Comparison of ENCODE assay signal across 13 mouse cellular contexts in the genomic region with DNA sequence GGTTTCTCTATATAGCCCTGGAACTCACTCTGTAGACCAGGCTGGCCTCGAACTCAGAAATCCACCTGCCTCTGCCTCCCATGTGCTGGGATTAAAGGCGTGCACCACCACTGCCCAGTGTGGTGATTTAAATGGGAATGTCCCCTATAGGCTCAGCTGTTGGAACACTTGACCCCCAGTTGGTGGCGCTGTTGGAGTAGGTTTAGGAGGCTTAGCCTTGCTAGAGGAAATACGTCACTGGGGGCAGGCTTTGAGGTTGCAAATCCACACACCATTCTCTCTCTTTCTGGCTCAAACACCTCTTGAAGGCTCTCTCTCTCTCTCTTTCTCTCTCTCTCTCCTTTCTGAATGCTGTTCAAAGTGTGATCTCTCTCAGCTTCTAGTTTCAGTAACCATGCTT. TPM values are rescaled to one million over a fixed set of nuclear protein-coding genes. Genes with fewer than 3 reads are reported as not detected.
A peak's percentile ranks its signal among the peaks of the same experiment; 100 is the strongest.
DNase-seq lines count a peak whose midpoint lies in the region; ATAC-seq and TF ChIP-seq lines count a peak whose summit lies in the region.
"Had no signal": no experiment of that assay in that cellular context is flagged by ENCODE, and none has a peak within 500 bp of the region (broad histone marks: within the 10 kb centered on the region; RNA-seq: fewer than 3 reads in every experiment).

No protein-coding gene starts in this region.

- no peak for ATAC-seq in intestine, postnatal 0 days
- ATAC-seq in intestine, embryonic 16.5 days, result no peak
- ATAC-seq in midbrain, embryonic 11.5 days (ENCODE audit: low FRiP score), result no peak
- ATAC-seq in midbrain, embryonic 13.5 days, result no peak
- ATAC-seq: inflammation-experienced regulatory T-cells, adult 6 months had no signal

- WGBS in intestine, postnatal 0 days, result 91% methylated on average over 4 of the region's 4 CpGs
- 81% methylated on average over 4 of the region's 4 CpGs for WGBS in intestine, embryonic 16.5 days
- WGBS in midbrain, embryonic 11.5 days, result 81% methylated on average over 4 of the region's 4 CpGs
- 88% methylated on average over 4 of the region's 4 CpGs for WGBS in midbrain, embryonic 13.5 days

- H3K9ac ChIP-seq in intestine, postnatal 0 days (ENCODE audit: low read depth, low read length), result no peak overlapping the region
- H3K9ac ChIP-seq in intestine, embryonic 16.5 days (ENCODE audit: low read depth, low read length), result no peak overlapping the region
- H3K9ac ChIP-seq in midbrain, embryonic 11.5 days (ENCODE audit: low read length), result no peak overlapping the region
- H3K9ac ChIP-seq in midbrain, embryonic 13.5 days (replicated peaks), result no peak overlapping the region
- H3K9ac ChIP-seq: embryonic facial prominence, embryonic 15.5 days; heart, embryonic 13.5 days; liver, embryonic 15.5 days had no signal

- peak; percentile 37 for DNase-seq in midbrain, embryonic 11.5 days (ENCODE audit: low spot score, missing footprints)
- DNase-seq in ES-CJ7 (ENCODE audit: low read depth, low spot score) (peak; percentile 38), ZHBTc4 (ENCODE audit: low read depth, low spot score) (peak; percentile 53)
- DNase-seq in ovary, adult 18-20 months (ENCODE audit: low spot score), result no peak
- DNase-seq: lung, postnatal 36 days had no signal

- no peaks in the 10 kb centered on the region for H3K4me1 ChIP-seq in intestine, postnatal 0 days (replicated peaks; ENCODE audit: control insufficient read depth, insufficient read depth, low read length)
- peaks cover 6% of the 10 kb centered on the region for H3K4me1 ChIP-seq in intestine, embryonic 16.5 days (ENCODE audit: control insufficient read depth, insufficient read depth, low read length)
- H3K4me1 ChIP-seq in midbrain, embryonic 11.5 days (ENCODE audit: control insufficient read depth, insufficient read depth, low read length), result no peaks in the 10 kb centered on the region; the same call in 1 of the 2 replicates
- peaks cover 7% of the 10 kb centered on the region; the same call in 1 of the 2 replicates for H3K4me1 ChIP-seq in midbrain, embryonic 13.5 days (replicated peaks)
- H3K4me1 ChIP-seq: liver, embryonic 15.5 days had no signal

- no peaks in the 10 kb centered on the region for H3K36me3 ChIP-seq in intestine, postnatal 0 days (ENCODE audit: control insufficient read depth, insufficient read depth)
- no peaks in the 10 kb centered on the region for H3K36me3 ChIP-seq in intestine, embryonic 16.5 days (ENCODE audit: control insufficient read depth, insufficient read depth, low read length)
- no peaks in the 10 kb centered on the region for H3K36me3 ChIP-seq in midbrain, embryonic 11.5 days (ENCODE audit: control insufficient read depth, insufficient read depth, low read length)
- H3K36me3 ChIP-seq in midbrain, embryonic 13.5 days, result no peaks in the 10 kb centered on the region
- H3K36me3 ChIP-seq: embryonic facial prominence, embryonic 15.5 days; heart, embryonic 13.5 days; liver, embryonic 15.5 days had no signal

- TF ChIP-seq CTCF in intestine, postnatal 0 days (IDR thresholded peaks at IDR 0.05; ENCODE audit: low read depth), result peak; percentile 41

- no peak overlapping the region for H3K4me3 ChIP-seq in intestine, postnatal 0 days (ENCODE audit: low read depth, low read length)
- H3K4me3 ChIP-seq in intestine, embryonic 16.5 days (ENCODE audit: low read length), result no peak overlapping the region
- no peak overlapping the region for H3K4me3 ChIP-seq in midbrain, embryonic 11.5 days (ENCODE audit: low read depth, low read length)
- H3K4me3 ChIP-seq in midbrain, embryonic 13.5 days (replicated peaks), result no peak overlapping the region
- H3K4me3 ChIP-seq: embryonic facial prominence, embryonic 15.5 days; heart, embryonic 13.5 days; liver, embryonic 15.5 days had no signal

- H3K4me2 ChIP-seq in intestine, postnatal 0 days (replicated peaks; ENCODE audit: low read depth), result no peak overlapping the region
- no peak overlapping the region for H3K4me2 ChIP-seq in intestine, embryonic 16.5 days (ENCODE audit: low read depth, low read length)
- H3K4me2 ChIP-seq in midbrain, embryonic 11.5 days, result no peak overlapping the region
- H3K4me2 ChIP-seq in midbrain, embryonic 13.5 days (replicated peaks), result no peak overlapping the region
- H3K4me2 ChIP-seq: embryonic facial prominence, embryonic 15.5 days; heart, embryonic 13.5 days; liver, embryonic 15.5 days had no signal

- H3K9me3 ChIP-seq in intestine, postnatal 0 days (ENCODE audit: control insufficient read depth), result no peaks in the 10 kb centered on the region
- no peaks in the 10 kb centered on the region for H3K9me3 ChIP-seq in intestine, embryonic 16.5 days (ENCODE audit: control insufficient read depth, low read length)
- peaks cover 7% of the 10 kb centered on the region; the same call in 1 of the 2 replicates for H3K9me3 ChIP-seq in midbrain, embryonic 11.5 days (ENCODE audit: control insufficient read depth, low read length)
- peaks cover 11% of the 10 kb centered on the region; the same call in 1 of the 2 replicates for H3K9me3 ChIP-seq in midbrain, embryonic 13.5 days
- H3K9me3 ChIP-seq: embryonic facial prominence, embryonic 15.5 days; liver, embryonic 15.5 days had no signal

- no peaks in the 10 kb centered on the region for H3K27me3 ChIP-seq in intestine, postnatal 0 days (replicated peaks; ENCODE audit: control insufficient read depth, insufficient read depth, low read length)
- no peaks in the 10 kb centered on the region for H3K27me3 ChIP-seq in intestine, embryonic 16.5 days (replicated peaks; ENCODE audit: control insufficient read depth, insufficient read depth, low read length)
- H3K27me3 ChIP-seq in midbrain, embryonic 11.5 days (ENCODE audit: control insufficient read depth, insufficient read depth, low read length), result no peaks in the 10 kb centered on the region
- H3K27me3 ChIP-seq in midbrain, embryonic 13.5 days, result no peaks in the 10 kb centered on the region
- H3K27me3 ChIP-seq: CH12.LX; embryonic facial prominence, embryonic 15.5 days; heart, embryonic 13.5 days; liver, embryonic 15.5 days had no signal

- no peak overlapping the region for H3K27ac ChIP-seq in intestine, postnatal 0 days (ENCODE audit: low read depth, low read length)
- H3K27ac ChIP-seq in intestine, embryonic 16.5 days (ENCODE audit: low read length), result no peak overlapping the region
- H3K27ac ChIP-seq in midbrain, embryonic 11.5 days (ENCODE audit: low read depth, low read length), result no peak overlapping the region
- no peak overlapping the region for H3K27ac ChIP-seq in midbrain, embryonic 13.5 days
- H3K27ac ChIP-seq: embryonic facial prominence, embryonic 15.5 days; heart, embryonic 13.5 days; liver, embryonic 15.5 days had no signal

RNA-seq across cellular contexts. Expression of a gene that starts 46.9 kb away (rescaled TPM):
- polyA plus RNA-seq in intestine, postnatal 0 days (2015; fragmentation: Nextera tagmentation; extraction: Ambion mirVana), result 8.5 and 10.1 TPM in 2 replicates
- 20.8 and 21.5 TPM in 2 replicates for polyA plus RNA-seq in intestine, embryonic 16.5 days (2015; fragmentation: Nextera tagmentation; extraction: Ambion mirVana)
- polyA plus RNA-seq in midbrain, embryonic 11.5 days (2014; fragmentation: Nextera tagmentation; extraction: Ambion mirVana), result 6.2 and 6.7 TPM in 2 replicates
- 5.1 and 5.5 TPM in 2 replicates for polyA plus RNA-seq in midbrain, embryonic 13.5 days (2015; fragmentation: Nextera tagmentation; extraction: Ambion mirVana)
